8 mouse cellular contexts compared by ENCODE assay signal in the genomic region with DNA sequence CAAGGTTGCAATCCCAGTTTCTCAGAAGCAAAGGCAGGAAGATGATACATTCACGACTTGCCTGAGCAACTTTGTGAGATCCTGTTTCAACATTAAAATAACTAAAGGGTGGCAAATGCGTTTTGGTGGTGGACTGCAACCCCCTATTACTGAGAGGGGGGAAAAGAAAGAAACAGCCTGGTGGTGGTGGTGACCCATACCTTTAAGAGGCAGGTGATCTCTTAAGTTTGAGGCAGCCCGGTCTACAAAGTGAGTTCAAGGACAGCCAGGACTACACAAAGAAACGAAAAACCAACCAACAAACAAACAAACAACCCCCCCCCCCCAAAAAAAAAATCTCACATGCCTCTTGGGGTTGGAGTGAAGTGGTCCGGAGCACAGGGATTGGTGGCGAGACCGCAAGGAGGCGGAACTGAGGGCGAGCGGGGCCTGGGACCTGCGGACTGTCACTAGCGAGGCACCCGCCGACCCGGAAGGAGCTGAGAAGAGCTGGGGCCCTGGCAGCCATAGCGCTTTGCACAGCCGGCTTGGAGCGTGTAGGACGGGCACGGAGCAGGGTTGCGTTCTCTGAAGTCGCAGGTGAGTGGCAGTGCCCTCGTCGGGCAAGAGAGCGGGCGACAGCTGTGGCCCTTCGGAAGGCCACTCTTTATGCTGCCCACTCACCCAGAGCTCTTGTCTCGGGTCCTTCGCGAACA. TPM values are rescaled to one million over a fixed set of nuclear protein-coding genes. Genes with fewer than 3 reads are reported as not detected.
DNase-seq lines count a peak whose midpoint lies in the region; ATAC-seq lines count a peak whose summit lies in the region.

Gene Sec24a (minus strand): TSS at position 422 of the 695 bp plus-strand sequence.
Gene Sar1b (plus strand): TSS at position 475 of the 695 bp plus-strand sequence.

- H3K4me1 ChIP-seq in intestine, embryonic 16.5 days (ENCODE audit: control insufficient read depth, insufficient read depth, low read length): peaks cover 9% of the 10 kb centered on the region; the same call in 1 of the 2 replicates
- H3K4me1 ChIP-seq in midbrain, embryonic 10.5 days: peaks cover 20% of the 10 kb centered on the region

- ATAC-seq in intestine, embryonic 16.5 days: peak; percentile 73

- 1% methylated on average over 30 of the region's 30 CpGs for WGBS in intestine, embryonic 16.5 days
- 2% methylated on average over 30 of the region's 30 CpGs for WGBS in midbrain, embryonic 10.5 days

- intact Hi-C loops in left cerebral cortex, postnatal 36 days (cut with DNase I): no loop called here

- H3K4me3 ChIP-seq in intestine, embryonic 16.5 days (ENCODE audit: low read length): peak within 1 kb of the TSS; percentile 98
- peak within 1 kb of the TSS; percentile 79 for H3K4me3 ChIP-seq in midbrain, embryonic 10.5 days

- peak within 1 kb of the TSS; percentile 65 for H3K27ac ChIP-seq in intestine, embryonic 16.5 days (ENCODE audit: low read length)
- H3K27ac ChIP-seq in midbrain, embryonic 10.5 days (replicated peaks): peak within 1 kb of the TSS; percentile 80

- peak; percentile 92 for DNase-seq in adrenal gland, postnatal 10 days
- DNase-seq in embryo, embryonic 9.5 days (ENCODE audit: extremely low spot score): peak; percentile 80
- peak; percentile 80 to 85 for DNase-seq in gastrocnemius, postnatal 4 days (ENCODE audit: low spot score in 2 of 2)
- DNase-seq in left cerebral cortex, postnatal 36 days (ENCODE audit: low spot score in 2 of 2): peak; percentile 81
- DNase-seq in midbrain, embryonic 10.5 days (ENCODE audit: low spot score): peak; percentile 85
- peak; percentile 59 to 69 for DNase-seq in right cerebral cortex, postnatal 36 days (ENCODE audit: low spot score in 2 of 2)
- DNase-seq in urinary bladder, postnatal 4 days (ENCODE audit: low spot score in 2 of 2): peak; percentile 80 to 84

- H3K9ac ChIP-seq in intestine, embryonic 16.5 days (ENCODE audit: low read depth, low read length): peak within 1 kb of the TSS; percentile 95

- H3K36me3 ChIP-seq in intestine, embryonic 16.5 days (ENCODE audit: control insufficient read depth, insufficient read depth, low read length): no peaks in the 10 kb centered on the region
- H3K36me3 ChIP-seq in midbrain, embryonic 10.5 days: 0 out of 2 replicates have a peak, but pooled peaks cover 3% of the 10 kb centered on the region

- peak within 1 kb of the TSS; percentile 73 for H3K4me2 ChIP-seq in intestine, embryonic 16.5 days (ENCODE audit: low read depth, low read length)

- no peaks in the 10 kb centered on the region for H3K27me3 ChIP-seq in intestine, embryonic 16.5 days (replicated peaks; ENCODE audit: control insufficient read depth, insufficient read depth, low read length)
- H3K27me3 ChIP-seq in midbrain, embryonic 10.5 days (ENCODE audit: low read depth, poor library complexity, severe bottlenecking): no peaks in the 10 kb centered on the region

- H3K9me3 ChIP-seq in intestine, embryonic 16.5 days (ENCODE audit: control insufficient read depth, low read length): no peaks in the 10 kb centered on the region
- no peaks in the 10 kb centered on the region for H3K9me3 ChIP-seq in midbrain, embryonic 10.5 days (replicated peaks)

RNA-seq across cellular contexts. Expression of gene Sec24a, which starts in this region (rescaled TPM):
- total RNA-seq in adrenal gland, postnatal 10 days (2021): 10 to 100 TPM; 29.2 to 31.6 TPM
- 10 to 100 TPM; 23.4 to 28.3 TPM for total RNA-seq in gastrocnemius, postnatal 4 days (2021)
- 21.2 and 27.6 TPM in 2 replicates for polyA plus RNA-seq in intestine, embryonic 16.5 days (2015; fragmentation: Nextera tagmentation; extraction: Ambion mirVana)
- 10 to 100 TPM; 16.7 to 19.4 TPM for total RNA-seq in left cerebral cortex, postnatal 36 days (2021)
- 12.9 and 14.8 TPM in 2 replicates for polyA plus RNA-seq in midbrain, embryonic 10.5 days (2016; fragmentation: Nextera tagmentation; extraction: Ambion mirVana)

RNA-seq across cellular contexts. Expression of gene Sar1b, which starts in this region (rescaled TPM):
- 100 to 1,000 TPM in 1 of 2 experiments, 10 to 100 TPM in 1; 89.4 to 100 TPM for total RNA-seq in adrenal gland, postnatal 10 days (2021)
- 10 to 100 TPM; 68.2 to 70.9 TPM for total RNA-seq in gastrocnemius, postnatal 4 days (2021)
- polyA plus RNA-seq in intestine, embryonic 16.5 days (2015; fragmentation: Nextera tagmentation; extraction: Ambion mirVana): 218 and 226 TPM in 2 replicates
- 10 to 100 TPM; 63.1 to 65.0 TPM for total RNA-seq in left cerebral cortex, postnatal 36 days (2021)
- polyA plus RNA-seq in midbrain, embryonic 10.5 days (2016; fragmentation: Nextera tagmentation; extraction: Ambion mirVana): 124 and 125 TPM in 2 replicates

Comparison
In these comparisons a context has a peak if more than half of its experiments do, and no peak if none do; other contexts are left out.
1. Peak in every context shown above with its lines: DNase-seq, ATAC-seq, H3K4me3 ChIP-seq and H3K27ac ChIP-seq.